Mouse (Mus musculus): ENCODE results near the gene Srrm4.

DNA sequence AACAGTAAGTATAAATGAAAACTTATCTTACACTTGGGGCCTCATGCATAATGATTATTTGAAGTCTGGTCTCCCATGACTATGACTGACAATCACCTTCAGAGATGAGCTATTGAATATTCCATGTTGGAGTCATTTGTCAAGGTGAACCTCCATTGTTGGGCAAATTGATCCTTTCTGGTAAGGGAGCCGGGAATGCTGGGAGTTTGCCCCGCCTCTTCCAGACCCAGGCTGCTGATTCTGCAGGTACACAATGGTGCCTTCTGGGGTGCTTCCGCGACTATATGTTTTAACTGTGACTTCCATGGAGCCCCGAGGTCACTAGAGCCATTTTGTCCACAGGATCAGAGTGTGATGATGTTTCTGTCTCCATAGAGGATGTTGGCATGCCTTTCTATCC is 195.5 kb downstream of the Srrm4 start:
- TF ChIP-seq CTCF (IDR thresholded peaks at IDR 0.05; ENCODE audit: low read depth, low read length) (no peak), POLR2A (IDR thresholded peaks at IDR 0.05; ENCODE audit: borderline replicate concordance, low read depth, low read length) (no peak)
